Mouse (Mus musculus) liver, embryonic 16.5 days (tissue): ENCODE measurements around the gene Elfn1. TPM values are rescaled to one million over a fixed set of nuclear protein-coding genes. Genes with fewer than 3 reads are reported as not detected.

Source experiments
- ATAC-seq: fragments of 200-750 bp; cut with Nextera tagmentation; 2 replicates; pipeline ENCODE4 v1.8.0; 2017; ENCODE audit warnings: low read depth, mild to moderate bottlenecking, moderate number of reproducible peaks, moderate library complexity
- H3K27ac ChIP-seq: fragments of 300-500 bp; sonication (generic); 2 replicates; pipeline ENCODE4 v1.5.1; 2014; ENCODE audit warnings: mild to moderate bottlenecking, low read length
- H3K27me3 ChIP-seq: fragments of 300-500 bp; sonication (generic); 2 replicates; pipeline ENCODE4 v1.6.1; 2014; ENCODE audit warnings: low read depth, low read length, mixed read lengths; ENCODE audit not compliant: control insufficient read depth, insufficient read depth
- H3K36me3 ChIP-seq: fragments of 300-500 bp; sonication (generic); 2 replicates; pipeline ENCODE4 v1.6.1; 2014; ENCODE audit warnings: mild to moderate bottlenecking; ENCODE audit not compliant: control insufficient read depth, insufficient read depth
- H3K4me1 ChIP-seq: fragments of 300-500 bp; sonication (generic); 2 replicates; pipeline ENCODE4 v1.6.1; 2014; ENCODE audit warnings: low read depth, low read length, mixed read lengths; ENCODE audit not compliant: control insufficient read depth
- H3K4me2 ChIP-seq: fragments of 300-500 bp; sonication (generic); 2 replicates; pipeline ENCODE4 v1.6.1; 2014; ENCODE audit warnings: low read depth, low read length, mixed read lengths
- H3K4me3 ChIP-seq: fragments of 300-500 bp; sonication (generic); 2 replicates; pipeline ENCODE4 v1.5.1; 2014; ENCODE audit warnings: low read depth, mild to moderate bottlenecking, low read length
- H3K9ac ChIP-seq: fragments of 300-500 bp; sonication (generic); 2 replicates; pipeline ENCODE4 v1.6.1; 2014; ENCODE audit warnings: low read depth, low read length
- H3K9me3 ChIP-seq: fragments of 300-500 bp; sonication (generic); replicated peaks from 2 replicates; pipeline ENCODE4 v1.6.1; 2016; ENCODE audit warnings: low read length; ENCODE audit not compliant: control insufficient read depth
- WGBS: fragments of 180-500 bp; shearing (Covaris S2); extraction: QIAGEN DNeasy Blood & Tissue Kit; methylation state at CpG from one replicate; pipeline ENCODE4 v1.1.7; 2014; ENCODE audit not compliant: insufficient replicate concordance; 5-methylcytosine and 5-hydroxymethylcytosine counted together
- polyA plus RNA-seq: library from polyadenylated mRNA; unstranded; fragments of >200 nt; fragmentation: Nextera tagmentation; extraction: Ambion mirVana; gene quantifications from 2 replicates; pipeline ENCODE4 v1.2.1, GENCODE M21; 2015

Gene Elfn1
- polyA plus RNA-seq, 1 experiment from 2014 or later = not detected

DNA sequence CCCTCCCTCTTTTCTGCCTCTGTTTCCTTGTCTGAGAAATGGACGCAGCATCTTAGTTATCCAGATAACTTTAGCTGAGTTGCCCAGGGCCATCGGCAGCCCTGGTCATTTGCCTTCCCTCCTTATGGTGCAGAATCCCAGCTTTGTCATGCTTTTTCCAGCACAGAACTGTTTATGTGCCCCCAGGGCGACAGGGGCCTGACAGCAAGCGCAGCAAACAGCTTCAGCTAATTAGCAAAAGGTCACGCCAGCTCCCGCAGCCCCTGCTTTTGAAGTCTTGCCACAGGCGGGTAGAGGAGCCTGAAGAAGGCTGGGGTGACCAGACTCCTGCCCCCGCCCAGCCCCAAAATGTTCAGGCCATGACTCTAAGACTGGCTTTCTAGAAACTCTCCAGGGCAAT, 41.6 kb downstream of the Elfn1 start:
- WGBS = 62% methylated on average over 8 of the region's 8 CpGs
- Histone ChIP-seq H3K27me3 (no peaks in the 10 kb centered on the region), H3K4me3 (no peak overlapping the region), H3K27ac (no peak overlapping the region), H3K4me2 (no peak overlapping the region), H3K9ac (no peak overlapping the region), H3K4me1 (no peaks in the 10 kb centered on the region), H3K36me3 (no peaks in the 10 kb centered on the region), H3K9me3 (no peaks in the 10 kb centered on the region)
- no peak for ATAC-seq

DNA sequence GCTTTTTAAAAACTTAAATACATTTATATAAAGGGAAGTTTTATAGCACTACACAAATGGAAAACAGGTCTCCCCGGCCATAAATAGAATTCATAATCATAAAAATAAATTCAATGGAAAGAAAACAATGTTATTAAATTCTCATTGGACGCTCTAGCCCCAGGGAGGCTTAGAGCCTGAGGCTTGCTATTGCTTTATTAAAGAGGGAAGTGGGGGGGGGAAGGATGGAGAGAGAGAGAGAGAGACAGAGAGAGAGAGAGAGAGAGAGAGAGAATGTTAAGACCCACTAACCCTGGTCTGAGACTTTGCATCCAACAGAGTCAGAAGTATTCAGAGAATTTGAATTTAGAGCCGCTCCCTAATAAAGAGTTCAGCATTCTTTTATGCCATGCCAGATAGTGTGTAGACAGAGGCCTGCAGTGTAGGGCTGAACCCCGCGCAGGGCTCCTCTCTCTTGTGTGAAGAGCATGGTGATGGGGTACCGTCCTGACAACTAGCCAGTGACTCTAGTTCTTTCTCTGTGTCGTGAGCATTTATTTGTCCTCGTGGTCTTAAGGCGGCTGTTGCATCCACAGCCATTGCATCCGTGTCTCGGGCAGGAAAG, 42.3 kb downstream of the Elfn1 start:
- Histone ChIP-seq H3K9ac (no peak overlapping the region), H3K27ac (no peak overlapping the region), H3K9me3 (no peaks in the 10 kb centered on the region), H3K4me1 (no peaks in the 10 kb centered on the region), H3K4me2 (no peak overlapping the region), H3K27me3 (no peaks in the 10 kb centered on the region), H3K36me3 (no peaks in the 10 kb centered on the region), H3K4me3 (no peak overlapping the region)
- 66% methylated on average over 11 of the region's 11 CpGs for WGBS
- ATAC-seq = no peak

GRCm38 (mm10) chr5:139956859-139957258, 49.1 kb downstream of the Elfn1 start:
- no peak overlapping the region for H3K9ac ChIP-seq
- no peaks in the 10 kb centered on the region for H3K36me3 ChIP-seq
- no peak overlapping the region for H3K27ac ChIP-seq
- no peak overlapping the region for H3K4me3 ChIP-seq
- no peaks in the 10 kb centered on the region for H3K4me1 ChIP-seq
- WGBS = 18% methylated on average over 10 of the region's 10 CpGs
- ATAC-seq = no peak
- no peak overlapping the region for H3K4me2 ChIP-seq
- H3K27me3 ChIP-seq = no peaks in the 10 kb centered on the region
- H3K9me3 ChIP-seq = no peaks in the 10 kb centered on the region

GRCm38 (mm10) chr5:139959741-139960140, 52.0 kb downstream of the Elfn1 start:
- Histone ChIP-seq H3K9ac (no peak overlapping the region), H3K27me3 (no peaks in the 10 kb centered on the region), H3K4me2 (no peak overlapping the region), H3K9me3 (no peaks in the 10 kb centered on the region), H3K4me3 (no peak overlapping the region), H3K27ac (no peak overlapping the region), H3K4me1 (no peaks in the 10 kb centered on the region), H3K36me3 (no peaks in the 10 kb centered on the region)
- no peak for ATAC-seq
- WGBS = 65% methylated on average over 4 of the region's 4 CpGs

GRCm38 (mm10) chr5:139964391-139964790, 56.6 kb downstream of the Elfn1 start:
- H3K9ac ChIP-seq = no peak overlapping the region
- H3K36me3 ChIP-seq = no peaks in the 10 kb centered on the region
- H3K27me3 ChIP-seq = no peaks in the 10 kb centered on the region
- WGBS = 42% methylated on average over 5 of the region's 5 CpGs
- H3K27ac ChIP-seq = no peak overlapping the region
- no peaks in the 10 kb centered on the region for H3K9me3 ChIP-seq
- no peaks in the 10 kb centered on the region for H3K4me1 ChIP-seq
- no peak for ATAC-seq
- no peak overlapping the region for H3K4me3 ChIP-seq
- H3K4me2 ChIP-seq = no peak overlapping the region

DNA sequence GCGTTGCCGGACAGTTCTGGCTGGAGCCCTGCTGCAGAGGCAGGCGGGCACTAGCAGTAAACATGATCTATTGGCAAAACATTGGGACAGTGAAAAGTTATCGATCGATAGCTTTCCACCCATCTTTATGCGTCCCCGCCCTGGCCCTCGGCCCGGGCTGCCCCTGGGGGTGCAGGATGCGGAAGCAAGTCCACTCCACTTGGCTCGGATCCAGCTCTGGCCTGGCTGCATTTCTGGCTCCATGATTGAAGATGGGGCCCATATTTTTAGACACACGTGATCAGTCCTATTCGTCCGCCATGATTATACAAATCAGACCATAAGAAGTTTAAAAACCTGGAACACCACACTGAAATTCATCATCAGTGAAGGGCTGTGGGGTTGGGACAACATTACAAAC, 57.9 kb downstream of the Elfn1 start:
- Histone ChIP-seq H3K36me3 (no peaks in the 10 kb centered on the region), H3K9ac (no peak overlapping the region), H3K4me2 (no peak overlapping the region), H3K4me3 (no peak overlapping the region), H3K9me3 (no peaks in the 10 kb centered on the region), H3K4me1 (no peaks in the 10 kb centered on the region), H3K27ac (no peak overlapping the region), H3K27me3 (no peaks in the 10 kb centered on the region)
- WGBS = 78% methylated on average over 14 of the region's 14 CpGs
- ATAC-seq = no peak

- Histone ChIP-seq H3K9ac (no peak overlapping the region), H3K27ac (no peak overlapping the region), H3K4me2 (no peak overlapping the region), H3K4me3 (no peak overlapping the region), H3K27me3 (no peaks in the 10 kb centered on the region), H3K4me1 (no peaks in the 10 kb centered on the region), H3K36me3 (no peaks in the 10 kb centered on the region), H3K9me3 (no peaks in the 10 kb centered on the region)
- ATAC-seq = no peak
- 59% methylated on average over 14 of the region's 14 CpGs for WGBS
Observed at GRCm38 (mm10) chr5:139969151-139969948, 61.6 kb downstream of the Elfn1 start.

GRCm38 (mm10) chr5:139970186-139970631, 62.5 kb downstream of the Elfn1 start:
- H3K36me3 ChIP-seq = no peaks in the 10 kb centered on the region
- H3K27ac ChIP-seq = no peak overlapping the region
- H3K4me2 ChIP-seq = no peak overlapping the region
- no peaks in the 10 kb centered on the region for H3K27me3 ChIP-seq
- H3K9ac ChIP-seq = no peak overlapping the region
- H3K9me3 ChIP-seq = no peaks in the 10 kb centered on the region
- no peak overlapping the region for H3K4me3 ChIP-seq
- 50% methylated on average over 12 of the region's 12 CpGs for WGBS
- H3K4me1 ChIP-seq = no peaks in the 10 kb centered on the region
- ATAC-seq = no peak

- 53% methylated on average over 4 of the region's 4 CpGs for WGBS
- H3K27ac ChIP-seq = no peak overlapping the region
- no peak for ATAC-seq
- no peaks in the 10 kb centered on the region for H3K36me3 ChIP-seq
- H3K4me1 ChIP-seq = no peaks in the 10 kb centered on the region
- H3K4me2 ChIP-seq = no peak overlapping the region
- no peak overlapping the region for H3K9ac ChIP-seq
- no peaks in the 10 kb centered on the region for H3K9me3 ChIP-seq
- H3K27me3 ChIP-seq = no peaks in the 10 kb centered on the region; the same call in 1 of the 2 replicates
- H3K4me3 ChIP-seq = no peak overlapping the region
Observed at GRCm38 (mm10) chr5:139976584-139976983, 68.8 kb downstream of the Elfn1 start.
